Mouse (Mus musculus): ENCODE results near the gene Gm16503. TPM values are rescaled to one million over a fixed set of nuclear protein-coding genes. Genes with fewer than 3 reads are reported as not detected.

Gene Gm16503
- total RNA-seq, 2 experiments from 2014 or later: 0.20 TPM; not detected in 1

Other genes starting within 250 kb of the Gm16503 start
- under 1 TPM; 0.33 to 0.40 TPM for gene Zfp988, start 234.5 kb upstream of the Gm16503 start, total RNA-seq (2021)
- gene Zfp978, start 178.9 kb upstream of the Gm16503 start, total RNA-seq (2021): not detected
- gene Zfp982, start 47.8 kb upstream of the Gm16503 start, total RNA-seq (2021): 1 to 10 TPM; 2.3 to 2.9 TPM
- not detected for gene Zfp985, start 13.1 kb downstream of the Gm16503 start, total RNA-seq (2021)
- gene Zfp979, start 102.3 kb downstream of the Gm16503 start, total RNA-seq (2021): under 1 TPM; 0.17 to 0.33 TPM
- gene Zfp534, start 162.3 kb downstream of the Gm16503 start, total RNA-seq (2021): not detected